Mouse (Mus musculus) hindbrain, embryonic 15.5 days (tissue): ENCODE measurements at regions not wholly inside any gene's neighbourhood (a gene's known extent, or its start where the extent isn't known, plus 50 kb on each side); places are given as distances from the start of the nearest gene placed in this dataset.

Source experiments
- ATAC-seq: fragments of 200-750 bp; cut with Nextera tagmentation; 2 replicates; pipeline ENCODE4 v1.8.0; 2017; ENCODE audit warnings: low read depth, moderate number of reproducible peaks, moderate TSS enrichment; ENCODE audit not compliant: low FRiP score
- H3K27ac ChIP-seq: fragments of 300-500 bp; sonication (generic); replicated peaks from 2 replicates; pipeline ENCODE4 v1.5.1; 2015; ENCODE audit warnings: mild to moderate bottlenecking, inconsistent platforms
- H3K27me3 ChIP-seq: fragments of 300-500 bp; sonication (generic); 2 replicates; pipeline ENCODE4 v1.6.1; 2015; ENCODE audit warnings: control low read depth, inconsistent platforms
- H3K36me3 ChIP-seq: fragments of 300-500 bp; sonication (generic); 2 replicates; pipeline ENCODE4 v1.6.1; 2015; ENCODE audit warnings: control low read depth, inconsistent platforms
- H3K4me1 ChIP-seq: fragments of 300-500 bp; sonication (generic); replicated peaks from 2 replicates; pipeline ENCODE4 v1.6.1; 2015; ENCODE audit warnings: control low read depth, inconsistent platforms
- H3K4me2 ChIP-seq: fragments of 300-500 bp; sonication (generic); 2 replicates; pipeline ENCODE4 v1.6.1; 2015; ENCODE audit warnings: moderate library complexity, mild to moderate bottlenecking, inconsistent platforms
- H3K4me3 ChIP-seq: fragments of 300-500 bp; sonication (generic); 2 replicates; pipeline ENCODE4 v1.5.1; 2015; ENCODE audit warnings: mild to moderate bottlenecking, inconsistent platforms
- H3K9ac ChIP-seq: fragments of 300-500 bp; sonication (generic); 2 replicates; pipeline ENCODE4 v1.6.1; 2015; ENCODE audit warnings: inconsistent platforms
- H3K9me3 ChIP-seq: fragments of 300-500 bp; sonication (generic); 2 replicates; pipeline ENCODE4 v1.6.1; 2016; ENCODE audit warnings: control low read depth, inconsistent platforms
- WGBS: fragments of 180-500 bp; shearing (Covaris S2); methylation state at CpG from one replicate; pipeline ENCODE4 v1.1.7; 2015; 5-methylcytosine and 5-hydroxymethylcytosine counted together

GRCm38 (mm10) chr15:65646470-65646869 is 631.8 kb upstream of the Gm21961 start:
- H3K4me2 ChIP-seq: no peak overlapping the region
- no peak overlapping the region for H3K9ac ChIP-seq
- 50% methylated on average over 2 of the region's 2 CpGs for WGBS
- no peak overlapping the region for H3K4me3 ChIP-seq
- no peak overlapping the region for H3K27ac ChIP-seq
- H3K9me3 ChIP-seq: no peaks in the 10 kb centered on the region
- H3K36me3 ChIP-seq: no peaks in the 10 kb centered on the region
- no peaks in the 10 kb centered on the region for H3K4me1 ChIP-seq
- H3K27me3 ChIP-seq: no peaks in the 10 kb centered on the region
- ATAC-seq: no peak

- H3K27ac ChIP-seq: no peak overlapping the region
- WGBS: 44% methylated on average over 2 of the region's 2 CpGs
- no peak overlapping the region for H3K9ac ChIP-seq
- no peak for ATAC-seq
- no peaks in the 10 kb centered on the region for H3K36me3 ChIP-seq
- H3K4me1 ChIP-seq: 0 out of 2 replicates have a peak, but pooled peaks cover 3% of the 10 kb centered on the region
- no peaks in the 10 kb centered on the region for H3K9me3 ChIP-seq
- no peaks in the 10 kb centered on the region for H3K27me3 ChIP-seq
- no peak overlapping the region for H3K4me2 ChIP-seq
- no peak overlapping the region for H3K4me3 ChIP-seq
These were observed 624.8 kb upstream of the Gm21961 start for GRCm38 (mm10) chr15:65639484-65639883.

DNA sequence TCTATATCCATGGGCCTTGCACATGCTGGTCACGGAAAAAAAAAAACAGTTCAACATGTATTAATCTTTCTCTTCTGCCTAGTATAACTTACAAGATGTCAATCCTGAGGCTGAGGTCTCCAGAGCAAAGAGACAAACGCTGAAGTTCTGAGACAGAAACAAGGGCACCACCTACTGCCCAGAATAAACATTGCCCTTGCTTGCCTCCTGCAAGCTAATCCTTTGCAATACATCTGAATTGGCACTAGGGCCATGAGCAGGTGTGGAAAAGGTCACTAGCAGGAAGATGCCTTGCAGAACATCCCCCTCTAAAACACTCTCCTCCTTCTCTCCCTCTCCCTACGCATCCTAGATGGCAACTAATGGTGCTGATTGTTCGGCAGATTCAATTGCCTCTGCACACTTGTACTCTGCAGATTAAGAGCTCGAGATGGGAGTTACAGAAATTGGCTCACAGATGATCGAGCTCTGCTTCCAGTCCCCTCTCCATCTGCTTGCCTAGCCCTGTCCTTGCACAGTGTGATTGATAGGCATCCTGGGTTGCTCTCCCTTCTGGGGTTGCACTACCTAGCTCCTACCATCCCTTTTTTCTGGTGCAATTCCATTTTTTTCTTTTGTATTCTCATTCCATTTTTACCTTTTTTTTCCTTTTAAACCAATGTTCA is 622.9 kb upstream of the Gm21961 start:
- Histone ChIP-seq H3K27me3 (no peaks in the 10 kb centered on the region), H3K4me3 (no peak overlapping the region), H3K4me1 (0 out of 2 replicates have a peak, but pooled peaks cover 3% of the 10 kb centered on the region), H3K4me2 (no peak overlapping the region), H3K36me3 (no peaks in the 10 kb centered on the region), H3K9me3 (no peaks in the 10 kb centered on the region), H3K27ac (no peak overlapping the region), H3K9ac (no peak overlapping the region)
- ATAC-seq: peak; percentile 89
- 36% methylated on average over 6 of the region's 6 CpGs for WGBS

DNA sequence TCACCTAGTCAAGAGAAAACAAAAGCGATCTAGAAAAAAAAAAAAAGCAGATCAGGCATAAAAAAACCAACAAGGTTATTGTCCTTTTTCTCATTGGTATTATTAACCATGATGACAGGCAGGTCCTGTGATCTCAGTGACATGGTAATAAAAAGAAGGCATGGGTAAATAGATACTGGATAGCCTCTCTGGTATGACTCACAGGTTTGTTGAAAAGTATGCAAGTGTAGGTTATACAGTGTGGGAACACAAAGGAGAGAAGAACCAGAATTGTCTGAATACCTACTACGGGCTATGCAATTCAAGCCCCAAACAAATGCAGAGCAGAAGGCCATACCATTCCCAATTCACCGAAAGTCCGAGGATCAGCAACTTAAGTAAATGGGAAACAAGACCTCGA is 617.7 kb upstream of the Gm21961 start:
- no peak overlapping the region for H3K27ac ChIP-seq
- H3K4me2 ChIP-seq: no peak overlapping the region
- ATAC-seq: no peak
- H3K9ac ChIP-seq: no peak overlapping the region
- no peaks in the 10 kb centered on the region for H3K36me3 ChIP-seq
- H3K4me3 ChIP-seq: no peak overlapping the region
- H3K27me3 ChIP-seq: no peaks in the 10 kb centered on the region
- WGBS: 88% methylated on average over 5 of the region's 5 CpGs
- 0 out of 2 replicates have a peak, but pooled peaks cover 3% of the 10 kb centered on the region for H3K4me1 ChIP-seq
- no peaks in the 10 kb centered on the region for H3K9me3 ChIP-seq

DNA sequence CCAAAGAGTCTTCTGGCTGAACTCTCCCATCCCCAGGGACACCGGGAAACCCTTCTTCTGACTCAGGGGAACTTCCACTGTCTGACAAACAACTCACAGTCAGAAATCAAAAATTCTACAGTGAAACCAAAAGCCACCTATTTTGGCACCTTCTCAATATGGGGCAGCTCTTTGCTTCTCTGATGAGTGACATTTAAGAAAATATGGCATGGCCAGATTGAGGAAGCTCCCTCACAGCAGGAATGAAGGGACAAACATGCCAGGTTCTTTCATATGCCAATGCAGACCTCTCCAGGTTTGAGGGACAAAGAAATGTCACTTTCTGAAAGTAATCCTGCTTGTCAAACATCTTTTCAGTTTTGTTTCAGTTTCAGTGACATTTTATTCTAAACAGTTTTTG is 615.8 kb upstream of the Gm21961 start:
- Histone ChIP-seq H3K27ac (no peak overlapping the region), H3K36me3 (no peaks in the 10 kb centered on the region), H3K9me3 (no peaks in the 10 kb centered on the region), H3K4me2 (no peak overlapping the region), H3K9ac (no peak overlapping the region), H3K4me1 (no peaks in the 10 kb centered on the region), H3K27me3 (no peaks in the 10 kb centered on the region), H3K4me3 (no peak overlapping the region)
- WGBS: 82% methylated on average over 1 of the region's 1 CpGs
- no peak for ATAC-seq

DNA sequence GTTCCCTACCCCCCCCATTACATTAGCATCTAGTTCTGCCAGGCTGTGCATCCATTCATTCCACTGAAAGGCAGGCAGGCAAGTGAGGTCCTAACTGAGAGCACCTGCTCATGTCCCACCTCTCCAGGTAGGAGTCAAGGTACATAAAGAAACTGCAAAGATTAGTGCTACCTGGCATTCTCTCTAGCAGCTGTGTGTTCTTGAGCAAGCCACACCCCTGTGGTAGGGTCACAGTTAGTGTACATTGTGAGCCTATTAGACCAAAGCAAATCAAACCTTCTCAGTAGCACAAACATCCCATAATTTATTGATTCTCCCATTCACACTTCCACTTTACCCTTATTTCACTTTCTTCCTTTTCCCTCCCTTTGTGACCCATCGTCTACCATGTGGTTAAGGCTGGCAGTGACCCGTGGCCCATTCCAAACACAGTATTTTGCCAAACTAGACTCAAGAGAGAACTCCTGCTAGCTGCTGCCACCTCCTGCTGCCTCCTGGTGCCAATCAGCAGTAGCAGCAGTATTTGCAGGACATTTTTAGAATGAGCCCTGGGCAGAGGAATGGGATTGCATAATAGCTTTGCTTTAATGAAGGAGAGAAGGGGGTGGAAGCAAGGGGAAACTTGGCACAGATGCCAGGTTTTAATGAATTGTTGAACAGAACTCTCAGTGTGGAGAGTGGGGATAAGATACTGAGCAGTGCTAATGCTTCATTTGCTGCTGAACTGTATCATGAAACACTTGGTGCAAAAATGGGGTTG is 578.2 kb upstream of the Gm21961 start:
- Histone ChIP-seq H3K9ac (no peak overlapping the region), H3K4me2 (no peak overlapping the region), H3K27me3 (no peaks in the 10 kb centered on the region), H3K36me3 (no peaks in the 10 kb centered on the region), H3K27ac (no peak overlapping the region), H3K9me3 (no peaks in the 10 kb centered on the region), H3K4me1 (no peaks in the 10 kb centered on the region), H3K4me3 (no peak overlapping the region)
- WGBS: 62% methylated on average over 2 of the region's 2 CpGs
- peak; percentile 93 for ATAC-seq

DNA sequence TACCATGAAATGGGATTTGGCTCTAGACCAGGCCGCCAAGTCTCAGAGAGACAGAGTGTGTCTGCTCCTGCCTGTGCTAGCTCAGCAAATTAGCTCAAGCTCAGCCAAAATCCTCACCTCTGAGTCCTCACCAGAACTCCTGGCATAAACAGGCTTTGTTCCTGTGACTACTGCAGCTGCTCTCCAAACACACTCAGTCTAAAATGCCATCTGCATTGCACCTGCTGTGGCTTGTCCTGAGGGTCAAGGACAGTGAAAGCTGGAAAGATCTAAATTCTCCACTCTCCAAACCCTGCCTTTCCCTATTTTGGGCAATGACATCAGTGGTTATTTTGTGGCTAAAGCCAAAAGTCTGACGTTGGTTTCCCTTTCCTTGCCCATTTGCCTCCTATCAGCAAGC is 570.9 kb upstream of the Gm21961 start:
- Histone ChIP-seq H3K36me3 (no peaks in the 10 kb centered on the region), H3K9me3 (no peaks in the 10 kb centered on the region), H3K9ac (no peak overlapping the region), H3K4me3 (no peak overlapping the region), H3K4me2 (no peak overlapping the region), H3K4me1 (no peaks in the 10 kb centered on the region), H3K27ac (no peak overlapping the region), H3K27me3 (no peaks in the 10 kb centered on the region)
- peak; percentile 54; the same call in 1 of the 2 replicates for ATAC-seq
- 69% methylated on average over 2 of the region's 2 CpGs for WGBS

DNA sequence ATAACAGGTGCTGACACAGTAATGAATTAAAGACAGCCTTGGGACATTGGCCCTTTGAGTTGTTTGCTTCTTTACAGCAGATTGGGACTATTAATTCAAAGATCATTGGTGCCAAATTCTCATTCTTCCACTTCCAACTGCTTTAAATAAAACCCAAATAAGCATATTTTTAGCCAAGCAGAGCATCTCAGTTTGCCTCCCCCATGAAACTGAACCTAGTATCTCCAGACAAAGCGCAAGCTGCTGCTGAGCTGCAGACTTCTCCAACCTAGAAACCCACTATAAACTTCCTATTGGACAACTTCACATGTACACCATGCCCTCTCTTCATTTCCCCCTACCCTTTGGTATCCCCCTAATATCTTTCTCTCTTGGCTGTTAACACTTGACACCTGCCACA is 564.6 kb upstream of the Gm21961 start:
- no peak overlapping the region for H3K27ac ChIP-seq
- H3K4me2 ChIP-seq: no peak overlapping the region
- no peaks in the 10 kb centered on the region for H3K4me1 ChIP-seq
- no peaks in the 10 kb centered on the region for H3K36me3 ChIP-seq
- no peaks in the 10 kb centered on the region for H3K27me3 ChIP-seq
- H3K4me3 ChIP-seq: no peak overlapping the region
- ATAC-seq: no peak
- WGBS: 94% methylated on average over 1 of the region's 1 CpGs
- no peaks in the 10 kb centered on the region for H3K9me3 ChIP-seq
- no peak overlapping the region for H3K9ac ChIP-seq

GRCm38 (mm10) chr15:65567931-65568330 is 553.2 kb upstream of the Gm21961 start:
- no peak for ATAC-seq
- Histone ChIP-seq H3K9ac (no peak overlapping the region), H3K9me3 (no peaks in the 10 kb centered on the region), H3K27ac (no peak overlapping the region), H3K27me3 (no peaks in the 10 kb centered on the region), H3K4me1 (no peaks in the 10 kb centered on the region), H3K36me3 (no peaks in the 10 kb centered on the region), H3K4me3 (no peak overlapping the region), H3K4me2 (no peak overlapping the region)
- WGBS: 85% methylated on average over 2 of the region's 2 CpGs

- ATAC-seq: no peak
These were observed 543.4 kb upstream of the Gm21961 start for GRCm38 (mm10) chr15:65557846-65558835.

GRCm38 (mm10) chr15:65549046-65549445 is 534.3 kb upstream of the Gm21961 start:
- Histone ChIP-seq H3K36me3 (no peaks in the 10 kb centered on the region), H3K27me3 (no peaks in the 10 kb centered on the region), H3K4me2 (no peak overlapping the region), H3K4me1 (no peaks in the 10 kb centered on the region), H3K9ac (no peak overlapping the region), H3K27ac (no peak overlapping the region), H3K4me3 (no peak overlapping the region), H3K9me3 (no peaks in the 10 kb centered on the region)
- WGBS: 80% methylated on average over 2 of the region's 2 CpGs
- ATAC-seq: no peak

More at GRCm38 (mm10) chr15:65557846-65558835, 543.4 kb upstream of the Gm21961 start:
- Histone ChIP-seq H3K36me3 (no peaks in the 10 kb centered on the region), H3K27me3 (no peaks in the 10 kb centered on the region), H3K9ac (no peak overlapping the region), H3K4me1 (no peaks in the 10 kb centered on the region), H3K9me3 (no peaks in the 10 kb centered on the region), H3K27ac (no peak overlapping the region), H3K4me2 (no peak overlapping the region), H3K4me3 (no peak overlapping the region)
- 72% methylated on average over 8 of the region's 8 CpGs for WGBS

GRCm38 (mm10) chr15:65535606-65536005 is 520.9 kb upstream of the Gm21961 start:
- H3K36me3 ChIP-seq: no peaks in the 10 kb centered on the region
- no peak overlapping the region for H3K4me2 ChIP-seq
- no peaks in the 10 kb centered on the region for H3K4me1 ChIP-seq
- H3K9ac ChIP-seq: no peak overlapping the region
- H3K4me3 ChIP-seq: no peak overlapping the region
- no peaks in the 10 kb centered on the region for H3K27me3 ChIP-seq
- H3K27ac ChIP-seq: no peak overlapping the region
- ATAC-seq: no peak
- H3K9me3 ChIP-seq: no peaks in the 10 kb centered on the region
- 66% methylated on average over 3 of the region's 3 CpGs for WGBS
